Mouse (Mus musculus) heart, postnatal 0 days (tissue): Measurements from ENCODE around the gene Pgd. TPM values are rescaled to one million over a fixed set of nuclear protein-coding genes. Genes with fewer than 3 reads are reported as not detected.

Source experiments
- ATAC-seq: fragments of 200-750 bp; cut with Nextera tagmentation; 2 replicates; pipeline ENCODE4 v1.8.0; 2017; ENCODE audit warnings: low read depth, moderate number of reproducible peaks, moderate library complexity; ENCODE audit not compliant: insufficient read depth
- DNase-seq: peaks from one replicate; pipeline ENCODE4 v3.0.0-alpha.2; 2016; ENCODE audit warnings: low spot score
- H3K27ac ChIP-seq: fragments of 300-500 bp; sonication (generic); 2 replicates; pipeline ENCODE4 v1.5.1; 2014; ENCODE audit warnings: low read depth, mild to moderate bottlenecking
- H3K27me3 ChIP-seq: fragments of 300-500 bp; sonication (generic); 2 replicates; pipeline ENCODE4 v1.6.1; 2014; ENCODE audit warnings: low read length, mixed read lengths; ENCODE audit not compliant: control insufficient read depth, insufficient read depth
- H3K36me3 ChIP-seq: fragments of 300-500 bp; sonication (generic); replicated peaks from 2 replicates; pipeline ENCODE4 v1.6.1; 2014; ENCODE audit warnings: low read length, mixed read lengths; ENCODE audit not compliant: control insufficient read depth, insufficient read depth
- H3K4me1 ChIP-seq: fragments of 300-500 bp; sonication (generic); 2 replicates; pipeline ENCODE4 v1.6.1; 2014; ENCODE audit warnings: antibody characterized with exemption; ENCODE audit not compliant: control insufficient read depth, insufficient read depth
- H3K4me2 ChIP-seq: fragments of 300-500 bp; sonication (generic); 2 replicates; pipeline ENCODE4 v1.6.1; 2014; ENCODE audit warnings: low read depth, mild to moderate bottlenecking, low read length, moderate library complexity
- H3K4me3 ChIP-seq: fragments of 300-500 bp; sonication (generic); 2 replicates; pipeline ENCODE4 v1.5.1; 2014; ENCODE audit warnings: low read depth, low read length
- H3K9ac ChIP-seq: fragments of 300-500 bp; sonication (generic); replicated peaks from 2 replicates; pipeline ENCODE4 v1.6.1; 2014; ENCODE audit warnings: low read depth, low read length, mixed read lengths
- H3K9me3 ChIP-seq: fragments of 300-500 bp; sonication (generic); replicated peaks from 2 replicates; pipeline ENCODE4 v1.6.1; 2016; ENCODE audit warnings: low read length; ENCODE audit not compliant: control insufficient read depth
- CTCF ChIP-seq: IDR thresholded peaks from 2 replicates; pipeline ENCODE4 v1.5.1; 2016; ENCODE audit warnings: antibody characterized with exemption, control low read depth, low read depth
- EP300 ChIP-seq: IDR thresholded peaks from 2 replicates; pipeline ENCODE4 v1.6.1; 2016; ENCODE audit warnings: antibody characterized with exemption, low read depth
- WGBS: fragments of 180-500 bp; shearing (Covaris S2); extraction: QIAGEN DNeasy Blood & Tissue Kit; methylation state at CpG from one replicate; pipeline ENCODE4 v1.1.7; 2014; 5-methylcytosine and 5-hydroxymethylcytosine counted together
- polyA plus RNA-seq: library from polyadenylated mRNA; unstranded; fragments of >200 nt; fragmentation: Nextera tagmentation; extraction: Ambion mirVana; gene quantifications from 2 replicates; pipeline ENCODE4 v1.2.1, GENCODE M21; 2015
- total RNA-seq: library from RNA; depleted of rRNA; stranded (reverse); fragments of >200 nt; gene quantifications from 2 replicates; pipeline ENCODE4 v1.2.3, GENCODE M21; 2014; ENCODE audit warnings: low replicate concordance

Gene Pgd
- total and polyA plus RNA-seq, 2 experiments from 2014 or later = 27.1 to 49.8 TPM

DNA sequence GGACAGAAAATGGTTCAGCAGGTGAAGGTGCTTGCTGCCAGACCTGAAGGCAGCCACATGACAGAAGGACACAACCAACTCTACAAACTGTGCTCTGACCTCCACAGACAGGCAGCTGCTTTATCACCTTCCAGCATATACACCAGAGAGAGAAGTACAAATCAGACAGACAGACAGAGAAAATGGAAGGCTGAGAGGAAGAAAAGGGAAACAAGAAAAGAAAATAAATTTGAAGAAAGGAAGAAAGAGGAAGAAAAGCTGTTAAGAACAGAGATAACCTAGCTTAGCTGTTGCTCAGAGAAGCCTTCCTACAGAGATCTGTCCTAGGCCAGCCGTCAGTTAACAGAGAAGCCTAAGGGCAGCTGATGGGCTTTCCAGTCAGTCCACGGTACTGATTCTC is 7.4 kb downstream of the Pgd start:
- H3K36me3 ChIP-seq = peaks cover 96% of the 10 kb centered on the region
- H3K4me2 ChIP-seq = no peak overlapping the region
- no peak overlapping the region for H3K4me3 ChIP-seq
- TF ChIP-seq CTCF = no peak
- H3K27me3 ChIP-seq = no peaks in the 10 kb centered on the region
- H3K4me1 ChIP-seq = no peaks in the 10 kb centered on the region
- no peaks in the 10 kb centered on the region for H3K9me3 ChIP-seq
- H3K9ac ChIP-seq = no peak overlapping the region
- DNase-seq (no peak), ATAC-seq (no peak)
- H3K27ac ChIP-seq = no peak overlapping the region
- WGBS = 81% methylated on average over 2 of the region's 2 CpGs

DNA sequence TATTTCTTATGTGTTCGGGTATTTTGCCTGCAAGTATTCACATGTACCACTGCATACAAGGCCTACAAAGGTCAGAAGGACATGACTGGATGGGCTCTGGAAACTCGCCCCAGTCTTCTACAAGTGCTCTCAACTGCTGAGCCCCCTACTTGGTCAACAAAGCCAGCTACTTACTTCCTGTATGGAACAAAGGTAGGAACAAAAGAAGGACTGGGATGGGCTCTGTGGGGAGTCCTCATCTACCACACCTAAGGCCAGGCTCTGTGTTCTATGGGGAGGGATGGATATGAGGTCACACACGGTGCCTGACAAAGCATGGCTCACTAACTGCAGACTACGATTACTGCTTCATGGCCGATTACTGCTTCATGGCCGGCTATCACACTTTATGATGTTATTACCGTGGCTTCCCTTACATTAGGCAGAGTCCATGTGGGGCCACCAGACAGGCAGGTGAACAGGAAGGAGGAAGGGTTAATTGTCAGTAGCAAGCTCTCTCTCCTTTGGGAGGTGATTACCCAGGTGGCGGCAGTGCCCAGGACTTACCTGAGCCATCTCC is 9.1 kb downstream of the Pgd start:
- Histone ChIP-seq H3K27me3 (no peaks in the 10 kb centered on the region), H3K27ac (no peak overlapping the region), H3K4me3 (no peak overlapping the region), H3K9ac (no peak overlapping the region), H3K36me3 (peaks cover 97% of the 10 kb centered on the region), H3K4me1 (no peaks in the 10 kb centered on the region), H3K4me2 (no peak overlapping the region), H3K9me3 (no peaks in the 10 kb centered on the region)
- 90% methylated on average over 8 of the region's 8 CpGs for WGBS
- DNase-seq (no peak), ATAC-seq (no peak)
- TF ChIP-seq EP300 (no peak), CTCF (no peak)

DNA sequence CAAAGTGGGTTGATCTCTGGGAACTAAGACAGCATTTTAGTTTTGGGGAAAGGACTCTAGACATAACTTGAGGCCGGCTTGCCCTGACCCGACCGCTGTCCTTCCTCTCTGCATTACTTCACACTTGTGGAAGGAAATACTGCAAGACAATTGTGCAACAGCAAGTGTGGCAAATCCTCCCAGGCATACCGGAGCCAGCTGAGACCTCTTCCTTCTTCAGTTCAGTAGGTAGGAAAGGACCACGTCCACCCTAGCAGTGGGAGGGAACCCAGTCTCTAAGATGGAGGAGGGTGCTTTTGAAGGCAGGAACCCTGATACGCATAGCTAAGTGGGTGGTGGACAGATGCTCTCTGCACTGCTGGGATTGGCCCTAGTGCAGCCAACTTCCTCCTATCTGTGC is 10.9 kb downstream of the Pgd start:
- H3K4me1 ChIP-seq = no peaks in the 10 kb centered on the region
- DNase-seq = no peak
- no peaks in the 10 kb centered on the region for H3K27me3 ChIP-seq
- peaks cover 98% of the 10 kb centered on the region for H3K36me3 ChIP-seq
- ATAC-seq = no peak
- no peak overlapping the region for H3K27ac ChIP-seq
- no peaks in the 10 kb centered on the region for H3K9me3 ChIP-seq
- TF ChIP-seq CTCF (no peak), EP300 (no peak)
- H3K9ac ChIP-seq = no peak overlapping the region
- no peak overlapping the region for H3K4me3 ChIP-seq
- 96% methylated on average over 6 of the region's 6 CpGs for WGBS
- H3K4me2 ChIP-seq = no peak overlapping the region

DNA sequence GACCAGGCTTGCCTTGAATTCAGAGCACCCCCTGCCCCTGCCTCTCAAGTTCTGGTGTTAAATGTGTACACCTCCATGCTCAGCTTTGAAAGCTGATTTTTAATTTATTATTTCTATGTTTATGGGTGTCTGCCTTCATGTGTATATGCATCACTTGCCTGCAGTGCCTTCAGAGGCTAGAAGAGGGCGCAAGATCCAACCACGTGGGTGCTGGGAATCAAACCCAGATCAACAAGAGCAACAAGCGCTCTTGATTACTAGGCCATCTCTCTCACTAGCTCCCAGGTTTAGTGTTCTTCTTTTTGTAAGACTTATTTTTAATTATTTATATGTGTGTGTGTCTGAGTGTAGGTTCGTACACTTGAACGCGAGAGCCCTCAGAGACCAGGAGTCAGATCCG is 11.7 kb downstream of the Pgd start:
- Histone ChIP-seq H3K27ac (no peak overlapping the region), H3K36me3 (peaks cover 99% of the 10 kb centered on the region), H3K4me3 (no peak overlapping the region), H3K9me3 (no peaks in the 10 kb centered on the region), H3K27me3 (no peaks in the 10 kb centered on the region), H3K4me2 (no peak overlapping the region), H3K4me1 (no peaks in the 10 kb centered on the region), H3K9ac (no peak overlapping the region)
- no peak for ATAC-seq
- WGBS = 96% methylated on average over 7 of the region's 7 CpGs
- no peak for DNase-seq
- TF ChIP-seq CTCF (no peak), EP300 (no peak)

DNA sequence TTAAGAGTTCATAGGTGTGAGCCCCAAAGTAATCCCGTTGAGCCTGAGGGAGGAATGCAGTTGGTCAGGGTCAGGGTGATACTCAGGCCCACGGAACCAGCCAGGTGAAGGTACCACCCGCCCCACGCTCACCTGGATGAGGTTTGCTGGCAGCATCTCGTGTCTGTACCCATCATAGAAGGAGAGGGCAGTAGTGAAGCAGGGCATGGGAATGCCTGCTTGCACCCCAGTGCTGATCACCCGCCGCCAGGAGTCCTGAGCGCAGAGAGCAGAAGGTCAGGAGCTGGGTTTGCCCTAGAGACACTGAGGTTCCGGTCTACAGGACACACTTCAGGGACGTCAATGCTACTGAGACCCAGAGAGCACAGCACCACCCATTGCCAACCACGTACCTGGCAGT is 15.8 kb downstream of the Pgd start:
- Histone ChIP-seq H3K4me1 (no peaks in the 10 kb centered on the region), H3K27me3 (no peaks in the 10 kb centered on the region), H3K27ac (no peak overlapping the region), H3K36me3 (peaks cover 61% of the 10 kb centered on the region), H3K9me3 (no peaks in the 10 kb centered on the region), H3K9ac (no peak overlapping the region), H3K4me2 (no peak overlapping the region), H3K4me3 (no peak overlapping the region)
- TF ChIP-seq EP300 (no peak), CTCF (no peak)
- 94% methylated on average over 11 of the region's 11 CpGs for WGBS
- ATAC-seq = no peak
- DNase-seq = no peak

DNA sequence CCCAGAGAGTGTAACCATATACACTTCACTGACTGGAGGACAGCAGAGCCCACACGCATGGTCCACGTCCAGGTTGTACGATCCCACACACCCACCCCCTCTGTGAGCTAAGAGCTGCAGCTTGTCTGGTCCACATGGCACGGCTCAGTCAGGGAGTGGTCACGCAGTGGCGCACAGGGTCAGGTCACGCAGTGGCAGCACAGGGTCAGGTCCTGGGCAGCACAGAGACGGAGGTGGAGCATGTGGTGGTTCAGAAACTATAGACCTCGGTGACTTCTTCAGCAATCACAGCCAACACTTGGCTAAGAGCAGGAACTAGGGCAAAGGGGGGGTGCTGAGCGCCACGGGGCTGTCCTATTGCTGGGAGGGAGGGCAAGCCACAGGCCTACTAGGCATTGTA is 16.3 kb downstream of the Pgd start:
- no peak overlapping the region for H3K27ac ChIP-seq
- DNase-seq (no peak), ATAC-seq (no peak)
- H3K4me1 ChIP-seq = no peaks in the 10 kb centered on the region
- TF ChIP-seq CTCF (no peak), EP300 (no peak)
- H3K9me3 ChIP-seq = no peaks in the 10 kb centered on the region
- no peak overlapping the region for H3K9ac ChIP-seq
- H3K36me3 ChIP-seq = peaks cover 56% of the 10 kb centered on the region
- H3K4me2 ChIP-seq = no peak overlapping the region
- H3K27me3 ChIP-seq = no peaks in the 10 kb centered on the region
- WGBS = 85% methylated on average over 11 of the region's 11 CpGs
- H3K4me3 ChIP-seq = no peak overlapping the region
